ENCODE assay signal across 14 mouse cellular contexts in the genomic region with DNA sequence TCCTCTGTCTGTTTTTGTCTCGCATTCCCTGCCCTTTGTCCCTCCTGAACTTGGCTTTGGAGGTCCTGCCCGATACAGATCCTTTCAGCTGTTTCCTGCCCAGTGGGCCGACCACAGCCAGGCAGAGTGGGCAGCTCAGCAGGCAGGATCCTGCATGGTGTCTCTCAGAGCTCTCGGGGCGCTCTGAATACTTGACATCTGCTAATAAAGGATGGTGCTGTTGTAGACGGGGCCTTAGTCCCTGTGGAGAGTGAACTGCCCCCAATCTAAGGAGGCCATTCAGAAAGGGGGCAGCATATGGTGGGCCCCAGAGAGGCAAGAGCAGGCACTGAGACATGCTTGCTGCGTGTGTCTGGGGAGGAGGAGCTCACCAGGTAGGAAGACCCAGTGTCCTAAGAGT. TPM values are rescaled to one million over a fixed set of nuclear protein-coding genes. Genes with fewer than 3 reads are reported as not detected.
A peak's percentile ranks its signal among the peaks of the same experiment; 100 is the strongest.
DNase-seq lines count a peak whose midpoint lies in the region; ATAC-seq and TF ChIP-seq lines count a peak whose summit lies in the region.
"Had no signal": no experiment of that assay in that cellular context is flagged by ENCODE, and none has a peak within 500 bp of the region (broad histone marks: within the 10 kb centered on the region; RNA-seq: fewer than 3 reads in every experiment).

No protein-coding gene starts in this region.

- no peak for TF ChIP-seq CTCF in heart, adult 2 months (IDR thresholded peaks at IDR 0.05)

- TF ChIP-seq POLR2A in heart, adult 2 months (IDR thresholded peaks at IDR 0.05; ENCODE audit: insufficient read depth, low read depth, low read length): no peak

- H3K27me3 ChIP-seq in heart, adult 2 months (ENCODE audit: control insufficient read depth, insufficient read depth, low read length): no peaks in the 10 kb centered on the region
- H3K27me3 ChIP-seq in lung, embryonic 15.5 days: no peaks in the 10 kb centered on the region
- H3K27me3 ChIP-seq in hindbrain, embryonic 10.5 days (ENCODE audit: insufficient read depth, poor library complexity, severe bottlenecking): no peaks in the 10 kb centered on the region

- H3K27ac ChIP-seq in heart, adult 2 months: peak overlapping the region; percentile 49
- peak overlapping the region; percentile 65 for H3K27ac ChIP-seq in lung, embryonic 15.5 days
- peak overlapping the region; percentile 83 for H3K27ac ChIP-seq in hindbrain, embryonic 10.5 days

- no peaks in the 10 kb centered on the region for H3K79me2 ChIP-seq in heart, adult 2 months (replicated peaks; ENCODE audit: control insufficient read depth, insufficient read depth, low read length)

- 0 out of 2 replicates have a peak overlapping the region, but pooled peaks have one; percentile 14 for H3K9ac ChIP-seq in heart, adult 2 months (ENCODE audit: low read depth, low read length)
- H3K9ac ChIP-seq in lung, embryonic 15.5 days: no peak overlapping the region

- DNase-seq in heart, adult 2 months: no peak
- DNase-seq in heart, postnatal 14 days: no peak
- no peak for DNase-seq in lung, adult 18-20 months
- DNase-seq in hindbrain, embryonic 10.5 days (ENCODE audit: low spot score): no peak
- DNase-seq in neural tube, embryonic 10.5 days (ENCODE audit: extremely low spot score, low spot score): peak; percentile 28
- no peak for DNase-seq in spleen, postnatal 10 days (ENCODE audit: low spot score in 2 of 2)
- DNase-seq in cerebellum, adult 11-12 months: no peak
- DNase-seq: gastrocnemius, postnatal 10 days; right cerebral cortex, postnatal 25 days; thymus, postnatal 14 days had no signal

- no peaks in the 10 kb centered on the region for H3K36me3 ChIP-seq in heart, adult 2 months (ENCODE audit: control insufficient read depth, insufficient read depth, low read length)
- H3K36me3 ChIP-seq in lung, embryonic 15.5 days: no peaks in the 10 kb centered on the region
- H3K36me3 ChIP-seq in hindbrain, embryonic 10.5 days: peaks cover 4% of the 10 kb centered on the region

- WGBS in heart, adult 2 months: 46% methylated on average over 7 of the region's 7 CpGs
- WGBS in lung, embryonic 15.5 days: 42% methylated on average over 7 of the region's 7 CpGs
- 17% methylated on average over 7 of the region's 7 CpGs for WGBS in hindbrain, embryonic 10.5 days

- ATAC-seq in lung, embryonic 15.5 days (ENCODE audit: borderline replicate concordance, extremely low read depth, low FRiP score, low TSS enrichment): no peak

- no peak overlapping the region for H3K4me2 ChIP-seq in lung, embryonic 15.5 days

- no peak overlapping the region for H3K4me3 ChIP-seq in heart, adult 2 months
- H3K4me3 ChIP-seq in lung, embryonic 15.5 days: no peak overlapping the region
- H3K4me3 ChIP-seq in hindbrain, embryonic 10.5 days: 0 out of 2 replicates have a peak overlapping the region, but pooled peaks have one; percentile 9

- H3K4me1 ChIP-seq in heart, adult 2 months (ENCODE audit: control insufficient read depth, insufficient read depth, low read length): peaks cover 22% of the 10 kb centered on the region
- peaks cover 48% of the 10 kb centered on the region for H3K4me1 ChIP-seq in lung, embryonic 15.5 days
- H3K4me1 ChIP-seq in hindbrain, embryonic 10.5 days (replicated peaks): peaks cover 45% of the 10 kb centered on the region

- intact Hi-C loops in heart, adult 2 months (cut with DNase I): loop anchor here (10.0 kb wide), 1 partner anchor 1598 kb away; a partner anchor contains a TSS
- intact Hi-C loops in heart, postnatal 14 days (cut with DNase I): no loop called here

- TF ChIP-seq EP300 in heart, adult 2 months (IDR thresholded peaks at IDR 0.05; ENCODE audit: insufficient read depth, low read depth, low read length): no peak

- no peaks in the 10 kb centered on the region for H3K9me3 ChIP-seq in lung, embryonic 15.5 days
- no peaks in the 10 kb centered on the region for H3K9me3 ChIP-seq in hindbrain, embryonic 10.5 days

RNA-seq across cellular contexts. Expression of a gene that starts 53.6 kb away (rescaled TPM):
- 10 to 100 TPM in 1 of 2 experiments, 1 to 10 TPM in 1; 6.9 to 11.6 TPM for total RNA-seq in heart, adult 2 months (2021)
- polyA plus RNA-seq in heart, adult 2 months (2012; rRNA removed): 34.8 and 36.5 TPM in 2 replicates
- total RNA-seq in heart, postnatal 14 days (2021): 100 to 1,000 TPM; 171 to 231 TPM
- polyA plus RNA-seq in lung, embryonic 15.5 days (2015; fragmentation: Nextera tagmentation; extraction: Ambion mirVana): 1.1 and 1.8 TPM in 2 replicates
- 1.0 and 1.3 TPM in 2 replicates for polyA plus RNA-seq in hindbrain, embryonic 10.5 days (2016; fragmentation: Nextera tagmentation; extraction: Ambion mirVana)
- total RNA-seq: common myeloid progenitor, adult 5-6 weeks; gastrocnemius, postnatal 10 days; monocyte, adult 5-6 weeks had no signal
- polyA plus RNA-seq: large intestine, adult 2 months had no signal

RNA-seq across cellular contexts. Expression of a gene that starts 57.8 kb away (rescaled TPM):
- total RNA-seq in heart, adult 2 months (2021): 100 to 1,000 TPM in 1 of 2 experiments, 10 to 100 TPM in 1; 63.0 to 112 TPM
- 40.7 and 61.8 TPM in 2 replicates for polyA plus RNA-seq in heart, adult 2 months (2012; rRNA removed)
- 10 to 100 TPM; 52.4 to 69.3 TPM for total RNA-seq in heart, postnatal 14 days (2021)
- polyA plus RNA-seq in lung, embryonic 15.5 days (2015; fragmentation: Nextera tagmentation; extraction: Ambion mirVana): 47.9 and 51.4 TPM in 2 replicates
- polyA plus RNA-seq in hindbrain, embryonic 10.5 days (2016; fragmentation: Nextera tagmentation; extraction: Ambion mirVana): 39.3 and 39.6 TPM in 2 replicates

Comparison
In these comparisons a context has a peak if more than half of its experiments do, and no peak if none do; other contexts are left out.
1. RNA of a gene that starts 53.6 kb away (polyA plus RNA-seq): 34.8 to 36.5 TPM in heart, adult 2 months; 1.1 to 1.8 TPM in lung, embryonic 15.5 days and 1.0 to 1.3 TPM in hindbrain, embryonic 10.5 days; every median in the first group is over 10 times any median in the second.
2. Peak in every context shown above with its lines, with median percentiles within 50 percentile points of each other: H3K27ac ChIP-seq.